Mouse (Mus musculus) monocyte, adult 5-6 weeks (primary cell): Measurements from ENCODE around the gene Prkcq. TPM values are rescaled to one million over a fixed set of nuclear protein-coding genes. Genes with fewer than 3 reads are reported as not detected.

Experiments used
- ATAC-seq: fragments of 153-309, 156-312 bp; replicated peaks from 2 replicates; pipeline ENCODE4 v1.8.0; 2017; ENCODE audit warnings: mild to moderate bottlenecking; ENCODE audit not compliant: low TSS enrichment, insufficient number of reproducible peaks, severe bottlenecking, poor library complexity, low FRiP score
- total RNA-seq: library from RNA; stranded (forward); fragments of 200-1000, 200-491, 200-594 nt; gene quantifications from 3 replicates; pipeline ENCODE4 v1.2.3, GENCODE M21; 2017

The Prkcq gene
- total RNA-seq, 1 experiment from 2014 or later = 35.0 TPM

DNA sequence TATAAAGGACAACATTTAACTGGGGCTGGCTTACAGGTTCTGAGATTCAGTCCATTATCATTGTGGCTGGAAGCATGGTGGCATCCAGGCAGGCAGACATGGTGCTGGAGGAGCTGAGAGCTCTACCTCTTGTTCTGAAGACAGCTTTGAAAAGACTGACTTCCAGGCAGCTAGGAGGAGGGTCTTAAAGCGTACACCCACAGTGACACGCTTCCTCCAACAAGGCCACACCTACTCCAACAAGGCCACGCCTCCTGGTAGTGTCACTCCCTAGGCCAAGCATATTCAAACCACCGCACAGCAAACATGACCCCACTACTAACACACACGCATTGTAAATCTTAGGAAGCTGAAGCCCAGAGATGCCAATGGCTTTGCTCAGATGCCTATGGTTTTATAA lies 87.5 kb downstream of the Prkcq start:
- ATAC-seq = no peak

DNA sequence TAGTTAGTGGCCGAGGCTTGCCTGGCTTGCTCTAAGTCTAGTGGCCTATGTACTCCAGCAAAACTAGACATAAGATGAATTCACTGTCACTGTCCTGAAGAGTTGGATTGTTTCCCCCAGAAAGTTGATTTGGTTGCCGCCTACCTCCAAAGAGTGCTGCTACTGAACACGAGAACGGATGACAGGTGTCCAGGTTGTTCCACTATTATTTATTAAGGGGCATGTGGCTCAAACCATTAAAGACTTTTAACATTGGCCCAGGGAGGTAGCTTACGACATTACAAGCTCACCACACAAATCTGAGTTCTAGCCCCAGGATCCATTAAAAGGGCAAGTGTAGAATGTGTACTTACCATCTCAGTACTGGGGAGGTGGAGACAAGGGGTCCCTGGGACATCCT lies 92.9 kb downstream of the Prkcq start:
- ATAC-seq = no peak

DNA sequence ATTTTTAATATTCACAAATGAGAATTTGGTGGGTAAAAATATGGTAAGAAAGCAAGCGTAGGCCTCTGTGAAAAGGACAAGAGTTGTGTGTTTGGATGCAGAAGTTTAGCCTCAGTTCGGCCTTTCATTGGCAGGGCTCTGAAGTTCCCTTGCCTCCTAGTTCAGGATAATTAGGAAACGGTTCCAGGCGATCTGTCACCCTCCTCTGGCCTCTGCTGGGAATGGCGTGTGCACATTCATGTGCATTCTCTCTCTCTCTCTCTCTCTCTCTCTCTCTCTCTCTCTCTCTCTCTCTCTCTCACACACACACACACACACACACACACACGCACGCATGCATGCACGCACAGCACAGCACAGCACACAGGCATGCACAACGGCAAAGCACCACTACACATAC lies 93.5 kb downstream of the Prkcq start:
- no peak for ATAC-seq

DNA sequence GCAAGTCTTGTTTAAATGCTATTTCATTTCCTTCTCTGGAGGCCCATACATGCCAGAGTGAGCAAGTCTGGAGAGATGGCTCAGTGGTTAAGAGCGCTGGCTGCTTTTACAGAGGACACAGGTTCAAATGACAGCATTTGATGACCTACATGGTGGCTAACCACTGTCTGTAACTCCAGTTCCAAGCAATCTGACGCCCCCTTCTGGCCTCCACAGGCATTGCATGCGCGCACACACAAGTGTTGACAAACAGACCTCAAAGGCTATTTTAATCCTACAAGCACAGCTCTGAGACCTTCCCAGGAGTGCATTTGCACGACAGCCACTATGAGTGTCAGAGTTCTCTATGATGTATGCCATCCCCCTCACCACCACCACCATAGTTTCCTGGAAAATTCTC lies 94.4 kb downstream of the Prkcq start:
- no peak for ATAC-seq

DNA sequence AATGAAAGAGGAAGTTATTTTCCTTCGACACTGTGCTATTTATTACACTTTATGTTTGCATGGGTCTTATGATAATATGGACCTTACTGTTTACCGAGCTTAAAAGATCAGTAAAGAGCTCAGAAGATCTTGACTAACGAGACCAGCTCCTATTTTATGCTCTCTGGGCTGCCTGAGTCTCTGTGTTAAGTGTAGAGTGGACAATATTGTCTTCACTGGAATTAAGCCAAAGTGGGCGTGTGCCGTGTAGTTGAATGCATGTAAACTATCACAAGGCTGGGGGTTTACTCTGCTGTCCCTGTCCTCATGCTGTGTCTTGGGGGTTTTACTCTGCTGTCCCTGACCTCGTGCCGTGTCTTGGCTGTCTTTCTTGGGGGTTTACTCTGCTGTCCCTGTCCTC lies 107.1 kb downstream of the Prkcq start:
- ATAC-seq = no peak

DNA sequence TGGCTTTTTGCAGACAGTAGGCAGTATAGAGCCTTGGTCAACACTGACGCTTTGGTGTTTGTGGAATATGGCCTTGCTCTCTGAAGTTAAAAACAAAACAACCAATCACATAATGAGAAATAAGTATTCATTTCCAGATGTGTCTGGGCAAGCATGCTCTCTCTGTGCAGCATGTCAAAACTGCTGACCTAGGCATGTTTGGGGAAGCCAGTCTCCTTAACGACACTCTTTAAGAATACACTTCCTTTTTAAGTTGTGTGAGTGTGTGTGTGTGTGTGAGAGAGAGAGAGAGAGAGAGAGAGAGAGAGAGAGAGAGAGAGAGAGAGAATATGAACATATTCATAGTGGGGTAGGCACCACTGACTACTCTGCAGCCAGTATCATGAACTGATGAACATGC lies 108.3 kb downstream of the Prkcq start:
- no peak for ATAC-seq

DNA sequence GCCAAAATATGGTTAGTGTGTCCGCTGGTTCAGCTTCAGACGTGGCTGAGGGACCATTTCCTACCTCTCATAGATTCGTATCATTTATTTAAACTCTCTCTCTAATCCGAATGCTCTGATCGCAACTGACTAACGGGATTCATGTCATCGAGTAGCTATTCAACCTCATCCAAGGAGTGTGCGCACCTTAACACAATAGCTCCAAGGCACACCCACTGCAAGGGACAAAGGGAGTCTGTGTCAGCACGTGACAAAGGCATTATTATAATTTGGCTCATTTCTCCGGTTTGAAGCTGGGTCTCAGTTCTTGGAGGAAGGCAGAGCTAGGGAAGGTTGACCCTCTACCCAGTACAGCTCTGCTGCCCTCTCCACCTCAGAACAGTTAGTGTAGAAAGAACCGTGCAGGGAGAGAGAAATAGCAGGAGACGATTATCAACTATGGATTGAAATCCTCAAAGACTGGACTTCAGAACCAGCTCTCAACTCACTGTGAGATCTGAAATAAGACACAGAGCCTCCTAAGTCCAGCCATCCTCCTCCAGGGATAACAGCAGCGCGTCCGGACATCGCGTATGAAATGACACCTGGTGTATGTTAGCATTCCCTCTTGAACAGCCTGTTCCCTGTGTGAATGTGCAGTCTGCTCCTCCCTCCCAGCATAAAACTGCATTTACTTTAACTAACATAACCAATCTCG lies 116.1 kb downstream of the Prkcq start:
- ATAC-seq = no peak

DNA sequence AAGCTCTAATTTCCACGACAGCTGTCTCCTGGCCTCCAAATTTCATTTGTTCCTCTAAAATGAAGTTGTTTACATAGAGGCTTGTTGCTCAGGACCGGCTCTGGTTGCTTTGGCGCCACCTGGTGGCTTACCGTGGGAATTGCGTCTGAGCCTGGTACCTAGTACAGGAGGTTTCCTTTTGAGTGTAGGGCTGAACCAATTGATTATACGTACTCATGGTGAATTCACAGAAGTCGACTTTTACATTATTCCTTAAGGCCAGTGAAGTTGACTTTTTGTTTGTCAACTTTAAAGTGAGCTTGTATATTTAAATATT lies 116.6 kb downstream of the Prkcq start:
- ATAC-seq = peak; percentile 80

DNA sequence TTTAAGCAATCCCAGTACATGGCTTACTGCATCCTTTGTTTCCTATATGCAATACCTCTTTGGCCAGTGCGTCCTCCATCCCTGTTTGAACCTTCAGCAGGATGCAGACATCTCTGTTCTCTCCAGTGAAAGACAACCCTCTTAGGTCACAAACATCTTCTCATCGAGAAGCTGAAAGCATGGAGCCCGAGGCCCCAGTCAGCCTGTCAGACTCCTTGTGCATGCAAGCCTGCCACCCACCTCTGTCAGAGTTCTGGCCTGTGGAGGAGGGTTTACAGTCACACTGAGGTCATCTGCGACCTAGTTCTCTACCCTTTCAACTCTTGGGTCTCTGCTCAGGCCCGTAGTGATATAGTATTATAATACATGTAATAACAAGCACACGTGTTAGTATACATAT lies 119.0 kb downstream of the Prkcq start:
- no peak for ATAC-seq

DNA sequence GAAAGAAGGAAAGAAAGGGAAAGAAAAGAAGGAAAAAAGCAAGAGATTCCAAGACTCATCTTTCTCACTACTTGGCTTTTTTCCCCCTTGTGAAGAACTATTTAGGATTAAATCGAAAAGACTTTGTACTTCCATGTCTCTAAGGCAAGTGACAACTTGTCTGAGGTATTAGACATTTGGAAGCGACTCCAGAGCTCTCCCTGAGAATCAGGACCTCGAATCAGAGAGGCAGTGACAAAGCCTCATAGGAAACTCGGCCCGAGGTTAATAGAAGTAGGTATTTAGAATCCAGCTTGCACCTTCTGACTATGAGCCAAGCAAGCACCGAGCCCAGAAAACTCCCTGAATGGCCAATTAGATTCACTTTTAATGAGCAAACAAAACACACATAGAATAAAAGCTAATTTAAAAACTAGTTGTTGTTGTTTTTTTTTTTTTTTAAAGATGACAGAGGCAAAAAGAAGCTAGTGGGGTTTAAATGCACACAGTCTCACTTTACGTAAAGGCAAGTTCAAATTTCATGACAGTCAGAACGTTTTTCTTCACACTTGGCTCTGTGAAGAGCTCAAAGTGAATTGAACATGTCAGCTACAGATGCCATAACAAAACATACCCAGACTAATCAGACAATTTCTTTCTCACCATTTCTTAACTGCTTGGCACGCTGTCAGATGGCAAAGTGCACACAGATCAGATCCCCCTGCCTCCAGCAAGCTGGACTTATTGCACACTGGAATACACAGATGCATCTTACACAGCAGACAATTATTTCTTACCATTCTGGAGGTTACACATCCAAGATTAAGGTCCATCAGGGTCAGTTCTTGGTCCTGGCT lies 119.9 kb downstream of the Prkcq start:
- ATAC-seq = no peak

DNA sequence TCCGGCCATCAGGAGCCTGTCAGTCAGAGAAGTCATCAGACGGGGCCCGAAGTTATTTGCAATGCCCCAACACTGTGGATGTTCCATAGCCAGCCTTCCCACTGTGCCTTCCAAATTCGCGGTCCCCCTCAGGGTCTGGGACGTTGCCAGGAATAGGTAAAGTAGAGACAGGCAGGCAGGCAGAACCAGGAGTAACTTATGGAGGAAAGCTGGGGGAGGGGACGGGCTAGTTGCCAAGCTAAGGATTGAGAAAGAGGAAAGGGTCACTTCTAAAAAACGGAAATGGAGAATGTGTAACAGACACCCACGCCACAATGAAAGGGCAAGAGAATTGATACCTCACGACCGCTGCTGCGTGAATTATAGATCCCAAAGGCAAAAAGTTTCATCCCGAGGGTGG lies 121.2 kb downstream of the Prkcq start:
- no peak for ATAC-seq

DNA sequence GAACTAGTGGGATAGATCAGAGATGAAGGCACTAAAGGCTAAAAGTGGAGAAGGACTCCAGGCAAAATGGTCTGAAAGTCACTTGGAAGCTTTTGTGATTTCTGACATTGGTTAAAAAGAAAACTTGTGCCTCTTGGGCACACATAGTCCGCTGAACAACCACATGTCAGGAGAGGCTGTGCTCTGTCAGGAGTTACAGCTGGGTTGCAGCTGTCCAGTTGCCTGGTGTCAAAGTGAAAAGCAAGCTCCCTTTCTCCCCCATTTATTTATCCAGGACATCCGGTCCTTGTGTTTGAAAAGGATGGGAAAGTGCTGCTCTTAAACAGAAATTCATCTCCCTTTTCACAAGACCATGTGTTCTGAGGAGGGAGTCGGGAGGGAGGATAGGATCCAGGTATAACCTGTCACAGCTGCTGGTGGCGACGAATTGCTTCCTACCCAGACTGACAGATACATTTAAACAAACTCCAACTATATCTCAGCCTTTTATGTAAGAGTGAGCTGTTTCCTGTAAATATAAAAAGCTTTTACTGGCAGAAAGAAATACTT lies 122.8 kb downstream of the Prkcq start:
- ATAC-seq = no peak

DNA sequence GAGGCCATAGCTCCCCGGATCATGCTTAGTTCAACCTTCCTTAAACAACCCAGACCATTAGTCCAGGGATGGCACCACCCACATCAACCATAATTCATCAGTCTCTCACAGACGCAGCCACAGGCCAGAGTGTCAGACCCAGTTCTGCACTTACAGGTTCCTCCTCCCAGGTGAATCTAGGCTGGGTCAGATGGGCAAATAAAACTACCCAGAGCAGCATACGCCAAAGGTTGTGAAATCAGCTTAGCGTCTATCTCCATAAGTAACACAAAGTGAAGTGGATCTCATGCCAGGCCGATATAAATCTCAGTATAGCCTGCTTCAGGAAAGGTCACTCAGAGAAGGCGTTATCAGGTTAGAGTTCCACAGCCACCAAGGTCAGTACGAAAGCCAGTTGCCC lies 126.9 kb downstream of the Prkcq start:
- no peak for ATAC-seq

DNA sequence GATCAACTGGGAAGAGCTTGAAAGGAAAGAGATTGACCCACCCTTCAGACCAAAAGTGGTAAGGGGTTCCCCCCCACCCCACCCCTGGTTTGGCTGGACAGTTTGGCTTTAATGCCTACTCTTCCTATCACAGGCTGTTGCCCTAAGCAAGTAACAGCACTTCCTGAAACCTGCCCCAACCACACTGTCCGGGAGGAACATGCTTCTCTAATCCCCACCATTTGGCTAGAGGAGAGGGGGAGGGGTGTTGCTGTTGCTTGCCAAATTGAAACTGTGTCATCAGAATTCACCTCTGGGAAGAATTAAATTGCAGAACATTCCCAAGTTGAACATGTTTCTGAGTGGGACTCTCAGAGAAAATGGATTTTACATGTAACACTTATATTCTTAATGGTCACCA lies 127.5 kb downstream of the Prkcq start:
- no peak for ATAC-seq

DNA sequence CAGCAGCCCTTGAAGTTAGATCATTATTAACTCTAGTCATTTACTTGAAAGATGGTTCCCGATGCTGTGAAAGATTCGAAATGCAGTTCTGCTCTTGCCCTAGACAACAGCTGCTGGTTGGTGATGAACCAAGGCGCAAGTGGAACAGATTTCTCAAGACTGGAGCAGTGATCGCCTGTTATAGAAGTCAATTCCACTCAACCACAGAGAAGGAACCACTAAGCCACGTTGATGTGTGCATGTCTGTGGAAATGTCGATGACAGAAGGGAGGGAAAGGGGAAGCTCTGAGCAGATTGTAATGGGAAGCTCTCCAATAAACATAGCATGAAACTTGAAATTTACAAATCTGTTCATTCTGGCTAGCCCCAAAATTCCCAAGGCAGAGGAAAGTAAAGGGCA lies 128.5 kb downstream of the Prkcq start:
- peak; percentile 56; the same call in 1 of the 2 replicates for ATAC-seq

DNA sequence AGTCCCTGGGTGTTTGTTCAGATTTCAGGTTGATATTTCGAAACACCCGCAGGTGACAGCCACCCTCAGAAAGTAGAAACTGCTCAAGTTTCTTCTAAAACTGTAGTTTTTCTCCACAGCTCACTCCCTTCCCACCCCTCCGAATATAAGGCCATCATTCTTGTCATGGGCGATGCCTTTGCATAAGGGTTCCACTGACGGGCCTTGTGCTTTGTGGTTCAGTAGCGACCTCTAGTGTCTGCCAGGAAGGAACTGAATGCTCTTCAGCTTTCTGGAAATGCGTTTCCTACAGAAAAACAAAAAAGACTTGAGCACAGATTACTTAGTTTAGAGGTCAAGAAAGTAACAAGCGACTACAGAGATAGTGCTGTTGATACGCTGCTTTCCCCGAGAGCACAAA lies 148.3 kb downstream of the Prkcq start:
- ATAC-seq = no peak

DNA sequence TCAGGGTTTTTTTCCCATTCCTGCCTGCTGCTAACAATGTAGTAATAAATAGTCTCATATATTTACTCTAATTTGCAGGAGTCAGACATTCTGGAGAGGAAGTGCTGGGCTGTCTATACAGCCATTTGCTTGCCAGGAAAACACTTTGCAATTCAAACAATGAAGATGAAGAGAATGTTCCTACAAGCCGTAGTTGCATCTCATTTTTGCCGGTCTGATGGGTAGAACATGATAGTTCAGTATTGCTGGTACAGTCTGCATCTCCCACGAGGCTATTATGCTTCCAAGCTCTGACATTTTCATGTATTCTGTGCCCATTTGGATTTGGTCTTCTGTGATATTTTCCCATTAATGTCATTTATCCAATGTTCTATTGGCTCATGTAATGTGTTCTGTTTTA lies 150.5 kb downstream of the Prkcq start:
- no peak for ATAC-seq

DNA sequence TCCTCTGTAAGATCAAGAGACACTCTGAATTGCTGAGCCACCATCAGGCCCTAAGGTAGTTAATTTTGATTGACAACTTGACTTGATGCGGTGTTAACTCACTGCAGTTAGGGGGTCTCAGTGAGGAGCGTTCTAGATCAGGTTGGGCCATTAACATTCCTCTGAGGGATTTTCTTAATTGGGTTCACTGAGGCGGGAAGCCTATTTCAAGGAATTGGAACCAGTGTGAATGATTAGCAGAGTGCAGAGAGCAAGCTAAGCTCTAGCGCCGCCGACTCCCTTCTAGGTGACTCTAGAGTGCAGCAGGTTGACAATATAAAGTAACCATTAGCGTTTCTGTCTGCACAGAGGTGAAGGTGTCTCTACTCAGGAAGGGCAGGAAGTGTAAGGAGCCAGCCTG lies 155.4 kb downstream of the Prkcq start:
- ATAC-seq = no peak

DNA sequence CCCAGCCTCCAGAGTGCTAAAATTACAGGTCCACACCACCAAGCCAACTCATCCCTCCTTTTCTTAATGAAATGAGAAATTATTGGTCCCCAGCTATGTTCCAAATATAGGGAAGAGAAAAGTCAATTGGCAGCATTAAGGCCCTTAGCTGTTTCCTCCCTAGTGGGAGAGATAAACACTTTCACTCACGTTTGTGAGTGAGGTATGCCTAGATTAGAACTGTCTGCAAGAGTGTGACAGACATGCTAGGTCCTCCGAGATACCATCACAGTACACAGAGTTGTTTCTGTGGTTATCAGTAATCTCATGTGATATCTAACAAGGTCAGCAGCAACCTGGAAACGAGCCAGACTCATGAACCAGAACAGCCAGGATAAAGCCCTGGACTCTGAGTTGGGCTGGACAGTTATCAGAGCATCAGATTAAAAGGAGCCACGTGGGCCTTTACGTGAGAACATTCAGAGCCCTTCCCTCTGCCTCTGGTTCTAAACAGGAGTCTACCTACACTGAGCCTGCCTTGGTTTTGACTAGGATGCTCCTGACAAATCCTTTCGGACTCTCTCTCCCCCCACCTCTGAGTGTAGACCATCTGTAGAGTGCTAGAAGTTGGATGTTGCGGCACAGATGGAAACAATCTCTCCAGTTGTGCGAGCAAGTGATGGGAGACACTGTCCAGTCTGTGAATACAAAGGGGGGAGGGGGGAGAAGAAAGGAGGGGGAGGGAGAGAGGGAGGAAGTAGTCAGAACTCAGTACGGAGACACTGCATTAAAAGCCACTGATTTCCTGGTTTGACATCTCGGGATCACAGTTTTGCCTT lies 157.7 kb downstream of the Prkcq start:
- no peak for ATAC-seq
